Mouse (Mus musculus): Measurements from ENCODE around the gene Nrbp1. TPM values are rescaled to one million over a fixed set of nuclear protein-coding genes. Genes with fewer than 3 reads are reported as not detected.

The Nrbp1 gene
- total RNA-seq, 2 experiments from 2014 or later, result 77.9 to 80.9 TPM

- intact Hi-C loops (cut with DNase I), result no loop called here
Measured at GRCm38 (mm10) chr5:31297047-31297757, 56.5 kb downstream of the Nrbp1 start, which contains the start of gene Gckr. Gene Gckr, plus strand, starts transcription at chr5:31297443.

GRCm38 (mm10) chr5:31297981-31298380, 57.3 kb downstream of the Nrbp1 start:
- DNase-seq (ENCODE audit: low spot score in 2 of 2), result no peak
- intact Hi-C loops (cut with DNase I), result no loop called here

More at GRCm38 (mm10) chr5:31297047-31297757, 56.5 kb downstream of the Nrbp1 start, which contains the start of gene Gckr:
- DNase-seq (ENCODE audit: low spot score in 2 of 2), result no peak

- DNase-seq (ENCODE audit: low spot score in 2 of 2), result no peak
- intact Hi-C loops (cut with DNase I), result no loop called here
Measured at GRCm38 (mm10) chr5:31298486-31298885, 57.8 kb downstream of the Nrbp1 start.

Other genes starting within 250 kb of the Nrbp1 start
- gene Atraid, start 192.6 kb upstream of the Nrbp1 start, total RNA-seq (2021), result 10 to 100 TPM; 74.3 to 75.8 TPM
- gene Slc5a6, start 191.9 kb upstream of the Nrbp1 start, total RNA-seq (2021), result 10 to 100 TPM; 14.4 to 17.9 TPM
- 10 to 100 TPM; 18.1 to 21.8 TPM for gene Cad, start 186.1 kb upstream of the Nrbp1 start, total RNA-seq (2021)
- not detected for gene Dnajc5g, start 134.6 kb upstream of the Nrbp1 start, total RNA-seq (2021)
- 100 to 1,000 TPM; 155 to 159 TPM for gene Slc30a3, start 132.6 kb upstream of the Nrbp1 start, total RNA-seq (2021)
- gene Trim54, start 124.2 kb upstream of the Nrbp1 start, total RNA-seq (2021), result 1 to 10 TPM; 1.4 to 2.8 TPM
- gene Ucn, start 102.0 kb upstream of the Nrbp1 start, total RNA-seq (2021), result 1 to 10 TPM in 1 of 2 experiments, not detected in 1; 2.4 TPM
- gene Mpv17, start 86.6 kb upstream of the Nrbp1 start, total RNA-seq (2021), result 10 to 100 TPM; 46.2 to 50.8 TPM
- 1 to 10 TPM; 2.0 to 5.1 TPM for gene Gm29609, start 61.0 kb upstream of the Nrbp1 start, total RNA-seq (2021)
- 10 to 100 TPM; 48.0 to 73.7 TPM for gene Gtf3c2, start 60.7 kb upstream of the Nrbp1 start, total RNA-seq (2021)
- gene Snx17, start 47.6 kb upstream of the Nrbp1 start, total RNA-seq (2021), result 10 to 100 TPM; 78.9 to 84.4 TPM
- gene Eif2b4, start 47.4 kb upstream of the Nrbp1 start, total RNA-seq (2021), result 10 to 100 TPM; 36.2 to 41.1 TPM
- gene Zfp513, start 38.6 kb upstream of the Nrbp1 start, total RNA-seq (2021), result 10 to 100 TPM; 26.8 to 29.3 TPM
- 10 to 100 TPM; 70.2 to 71.8 TPM for gene Ppm1g, start 20.2 kb upstream of the Nrbp1 start, total RNA-seq (2021)
- not detected for gene Gm9970, start 368 bp downstream of the Nrbp1 start, total RNA-seq (2021)
- 1 to 10 TPM; 2.2 to 4.0 TPM for gene Krtcap3, start 10.8 kb downstream of the Nrbp1 start, total RNA-seq (2021)
- gene Ift172, start 50.3 kb downstream of the Nrbp1 start, total RNA-seq (2021), result 100 to 1,000 TPM in 1 of 2 experiments, 10 to 100 TPM in 1; 78.3 to 102 TPM
- gene Fndc4, start 55.2 kb downstream of the Nrbp1 start, total RNA-seq (2021), result 100 to 1,000 TPM; 147 to 162 TPM
- gene Gckr, start 56.6 kb downstream of the Nrbp1 start, total RNA-seq (2021), result under 1 TPM in 1 of 2 experiments, not detected in 1; 0.25 TPM
- 10 to 100 TPM; 45.2 to 49.6 TPM for gene Zfp512, start 211.6 kb downstream of the Nrbp1 start, total RNA-seq (2021)
- gene 4930548H24Rik, start 244.9 kb downstream of the Nrbp1 start, total RNA-seq (2021), result under 1 TPM in 1 of 2 experiments, not detected in 1; 0.20 TPM

Measured in left cerebral cortex, postnatal 36 days (tissue).